Mouse (Mus musculus) CH12.LX (cell line): ENCODE data around the gene Gm20388. TPM values are rescaled to one million over a fixed set of nuclear protein-coding genes. Genes with fewer than 3 reads are reported as not detected.

Experiments
- DNase-seq: peaks from one replicate; pipeline ENCODE4 v3.0.0-alpha.2; 2013; ENCODE audit errors: extremely low read depth
- H3K27ac ChIP-seq: 2 replicates; pipeline ENCODE4 v1.5.1; 2012; ENCODE audit warnings: low read depth, mild to moderate bottlenecking, control low read depth, moderate library complexity; ENCODE audit not compliant: insufficient read depth
- H3K27me3 ChIP-seq: replicated peaks from 2 replicates; pipeline ENCODE3; 2012; ENCODE audit warnings: inconsistent platforms
- H3K36me3 ChIP-seq, 2 experiments: replicated peaks in 1 of 2; 2 replicates each; pipeline versions ENCODE3 to v1.6.1; 2012; ENCODE audit warnings: inconsistent platforms in 1 of 2, low read length in 1 of 2, mild to moderate bottlenecking in 1 of 2, mixed read lengths in 1 of 2, moderate library complexity in 1 of 2; ENCODE audit not compliant: control insufficient read depth in 1 of 2, insufficient read depth in 1 of 2
- H3K4me1 ChIP-seq, 2 experiments: 2 replicates each; pipeline ENCODE4 v1.6.1; 2012; ENCODE audit warnings: inconsistent platforms in 1 of 2, moderate library complexity in 1 of 2; ENCODE audit not compliant: insufficient read depth in 2 of 2, control insufficient read depth in 1 of 2
- H3K4me2 ChIP-seq: 2 replicates; pipeline ENCODE4 v1.6.1; 2012; ENCODE audit warnings: low read depth, mild to moderate bottlenecking, control low read depth; ENCODE audit not compliant: poor library complexity, insufficient read depth, severe bottlenecking
- H3K4me3 ChIP-seq, 3 experiments: fragments of 150-350 bp in 1 of 3; sonication (generic) in 1 of 3; replicated peaks in 1 of 3; 2 replicates each; pipeline versions ENCODE3 to v1.5.1; 2011 to 2012; ENCODE audit warnings: low read depth in 2 of 3, low read length in 2 of 3, mild to moderate bottlenecking in 2 of 3, moderate library complexity in 2 of 3, control low read depth in 1 of 3, improper control_type of control experiment in 1 of 3, inconsistent platforms in 1 of 3, mixed read lengths in 1 of 3; ENCODE audit not compliant: poor library complexity in 1 of 3
- H3K79me2 ChIP-seq: replicated peaks from 2 replicates; pipeline ENCODE4 v1.6.1; 2012; ENCODE audit warnings: mild to moderate bottlenecking, moderate library complexity; ENCODE audit not compliant: control insufficient read depth, poor library complexity, insufficient read depth, severe bottlenecking; ENCODE audit errors: extremely low read depth
- H3K9ac ChIP-seq: 2 replicates; pipeline ENCODE4 v1.6.1; 2012; ENCODE audit warnings: low read depth, mild to moderate bottlenecking, control low read depth, moderate library complexity; ENCODE audit not compliant: insufficient read depth
- H3K9me3 ChIP-seq: replicated peaks from 2 replicates; pipeline ENCODE3; 2012; ENCODE audit warnings: low read length, inconsistent platforms, mixed read lengths
- BHLHE40 ChIP-seq: IDR thresholded peaks from 2 replicates; pipeline ENCODE4 v1.6.1; 2011; ENCODE audit warnings: mild to moderate bottlenecking, low read depth, low read length, improper control_type of control experiment
- CHD2 ChIP-seq: IDR thresholded peaks from 2 replicates; pipeline ENCODE4 v1.6.1; 2011; ENCODE audit warnings: low read length, improper control_type of control experiment
- CTCF ChIP-seq, 2 experiments: IDR thresholded peaks in 1 of 2; conservative IDR thresholded peaks in 1 of 2; 2 replicates each; pipeline ENCODE4 v1.5.1; 2011 to 2012; ENCODE audit warnings: low read depth in 2 of 2, low read length in 2 of 2, improper control_type of control experiment in 1 of 2, inconsistent platforms in 1 of 2, mild to moderate bottlenecking in 1 of 2, moderate library complexity in 1 of 2
- EP300 ChIP-seq: IDR thresholded peaks from 2 replicates; pipeline ENCODE4 v1.6.1; 2011; ENCODE audit warnings: low read length, improper control_type of control experiment
- ETS1 ChIP-seq: conservative IDR thresholded peaks from 2 replicates; pipeline ENCODE4 v1.6.1; 2012; ENCODE audit warnings: low read depth, mild to moderate bottlenecking, inconsistent platforms, low read length, improper control_type of control experiment, moderate library complexity
- GABPA ChIP-seq: IDR thresholded peaks from 2 replicates; pipeline ENCODE4 v1.6.1; 2012; ENCODE audit warnings: low read depth, low read length, improper control_type of control experiment, inconsistent platforms; ENCODE audit not compliant: insufficient replicate concordance
- HCFC1 ChIP-seq: IDR thresholded peaks from 2 replicates; pipeline ENCODE4 v1.6.1; 2012; ENCODE audit warnings: low read depth, mild to moderate bottlenecking, inconsistent platforms, low read length, improper control_type of control experiment
- IRF4 ChIP-seq: IDR thresholded peaks from 2 replicates; pipeline ENCODE4 v1.6.1; 2014; ENCODE audit warnings: low read depth, mild to moderate bottlenecking, inconsistent platforms, low read length, improper control_type of control experiment
- MAX ChIP-seq: IDR thresholded peaks from 2 replicates; pipeline ENCODE4 v1.6.1; 2011; ENCODE audit warnings: low read length, improper control_type of control experiment
- MEF2A ChIP-seq: IDR thresholded peaks from 2 replicates; pipeline ENCODE4 v1.6.1; 2014; ENCODE audit warnings: low read depth, mild to moderate bottlenecking, inconsistent platforms, low read length, improper control_type of control experiment, borderline replicate concordance
- MXI1 ChIP-seq: IDR thresholded peaks from 2 replicates; pipeline ENCODE4 v1.6.1; 2011; ENCODE audit warnings: mild to moderate bottlenecking, low read depth, low read length, improper control_type of control experiment
- NELFE ChIP-seq: IDR thresholded peaks from 2 replicates; pipeline ENCODE4 v1.6.1; 2011; ENCODE audit warnings: low read depth, low read length, improper control_type of control experiment
- RCOR1 ChIP-seq: conservative IDR thresholded peaks from 2 replicates; pipeline ENCODE4 v1.6.1; 2012; ENCODE audit warnings: low read depth, mild to moderate bottlenecking, inconsistent platforms, low read length, improper control_type of control experiment
- SIN3A ChIP-seq: IDR thresholded peaks from 2 replicates; pipeline ENCODE4 v1.6.1; 2012; ENCODE audit warnings: low read length, improper control_type of control experiment, inconsistent platforms
- TCF12 ChIP-seq: IDR thresholded peaks from 2 replicates; pipeline ENCODE4 v1.6.1; 2014; ENCODE audit warnings: low read depth, mild to moderate bottlenecking, inconsistent platforms, low read length, improper control_type of control experiment
- USF1 ChIP-seq: IDR thresholded peaks from 2 replicates; pipeline ENCODE4 v1.6.1; 2014; ENCODE audit warnings: low read depth, mild to moderate bottlenecking, inconsistent platforms, low read length, improper control_type of control experiment
- USF2 ChIP-seq: conservative IDR thresholded peaks from 2 replicates; pipeline ENCODE4 v1.6.1; 2011; ENCODE audit warnings: low read depth, low read length, improper control_type of control experiment
- ZKSCAN1 ChIP-seq: IDR thresholded peaks from 2 replicates; pipeline ENCODE4 v1.6.1; 2012; ENCODE audit warnings: low read depth, inconsistent platforms, low read length, improper control_type of control experiment, borderline replicate concordance
- dilution Hi-C: fragments of 300-500 bp; cut with MboI; formaldehyde crosslinking; loops from 2 replicates; pipeline ENCODE4 v1.14.3; 2020; ENCODE audit warnings: low sequenced_read_pairs; ENCODE audit not compliant: extremely low pct_unique_long_range_greater_than_20kb, extremely low pct_ligation_motif_present
- in situ Hi-C: fragments of 300-500 bp; cut with MboI; formaldehyde crosslinking; loops from 3 replicates; pipeline ENCODE4 v1.14.3; 2019; ENCODE audit warnings: low sequenced_read_pairs, low pct_ligation_motif_present, low pct_unique_long_range_greater_than_20kb, mixed read lengths
- polyA plus RNA-seq: library from polyadenylated mRNA; unstranded; fragments of >175 nt; gene quantifications from 2 replicates; pipeline ENCODE4 v1.2.1, GENCODE M21; 2012; ENCODE audit warnings: low read depth; ENCODE audit not compliant: insufficient read length
- total RNA-seq, 2 experiments: library from RNA; depleted of rRNA; stranded (reverse); fragments of 300-350 nt in 1 of 2; fragments of >200 nt in 1 of 2; gene quantifications; 2 replicates each; pipeline ENCODE4 v1.2.3; 2012 to 2014

Gene Gm20388
- total and polyA plus RNA-seq, 3 experiments: 14.8 to 26.3 (median 22.2) TPM

- dilution Hi-C loops: no loop called here
- Histone ChIP-seq H3K4me2 (no peak overlapping the region), H3K79me2 (no peaks in the 10 kb centered on the region), H3K27ac (no peak overlapping the region), H3K4me1 (peaks cover 22 to 46% of the 10 kb centered on the region in 2 experiments), H3K36me3 (no peaks in the 10 kb centered on the region), H3K4me3 (no peak overlapping the region), H3K9me3 (no peaks in the 10 kb centered on the region), H3K27me3 (peaks cover 10% of the 10 kb centered on the region), H3K9ac (no peak overlapping the region)
- TF ChIP-seq MEF2A (peak; percentile 26; the same call in 1 of the 2 replicates), RCOR1 (no peak), SIN3A (peak; percentile 37; the same call in 1 of the 2 replicates), NELFE (no peak), EP300 (peak; percentile 69; the same call in 1 of the 2 replicates), MXI1 (no peak), IRF4 (peak; percentile 21; the same call in 1 of the 2 replicates), ETS1 (peak; percentile 22; the same call in 1 of the 2 replicates), HCFC1 (no peak), USF1 (no peak), USF2 (no peak), MAX (peak; percentile 41; the same call in 1 of the 2 replicates), CHD2 (peak; percentile 27; the same call in 1 of the 2 replicates), BHLHE40 (0 out of 2 replicates have a peak, but pooled peaks have one; percentile 37), GABPA (no peak), TCF12 (peak; percentile 97)
- in situ Hi-C loops: loop anchor here (5.0 kb wide), 2 partner anchors 39 to 79 kb away; no protein-coding TSS in a partner anchor
- no peak for DNase-seq
These were observed 2807.3 kb downstream of the Gm20388 start for GRCm38 (mm10) chr8:122717869-122718509.

- no peak overlapping the region for H3K4me2 ChIP-seq
- H3K9ac ChIP-seq: no peak overlapping the region
- peaks cover 22 to 44% of the 10 kb centered on the region in 2 experiments for H3K4me1 ChIP-seq
- H3K27me3 ChIP-seq: peaks cover 10% of the 10 kb centered on the region
- no peaks in the 10 kb centered on the region for H3K9me3 ChIP-seq
- DNase-seq: no peak
- H3K27ac ChIP-seq: no peak overlapping the region
- dilution Hi-C loops: no loop called here
- H3K36me3 ChIP-seq: no peaks in the 10 kb centered on the region
- no peaks in the 10 kb centered on the region for H3K79me2 ChIP-seq
- no peak overlapping the region for H3K4me3 ChIP-seq
- TF ChIP-seq USF1 (no peak), NELFE (no peak), ZKSCAN1 (no peak), CTCF (conservative IDR thresholded peaks at IDR 0.05 in 1 of 2, IDR thresholded peaks at IDR 0.05 in 1 of 2; ENCODE audit: low read depth in 2 of 2, low read length in 2 of 2) (no peak)
- in situ Hi-C loops: loop anchor here (5.0 kb wide), 2 partner anchors 38 to 78 kb away; no protein-coding TSS in a partner anchor
These were observed 2808.3 kb downstream of the Gm20388 start for GRCm38 (mm10) chr8:122718711-122719499.
